Mouse (Mus musculus) cerebral cortex, adult 2 months (tissue): ENCODE results near the gene Spata13.

Source experiments
- WGBS: fragments of 180-500 bp; shearing (Covaris S2); methylation state at CpG from one replicate; pipeline ENCODE4 v1.1.7; 2018; 5-methylcytosine and 5-hydroxymethylcytosine counted together

The Spata13 gene

DNA sequence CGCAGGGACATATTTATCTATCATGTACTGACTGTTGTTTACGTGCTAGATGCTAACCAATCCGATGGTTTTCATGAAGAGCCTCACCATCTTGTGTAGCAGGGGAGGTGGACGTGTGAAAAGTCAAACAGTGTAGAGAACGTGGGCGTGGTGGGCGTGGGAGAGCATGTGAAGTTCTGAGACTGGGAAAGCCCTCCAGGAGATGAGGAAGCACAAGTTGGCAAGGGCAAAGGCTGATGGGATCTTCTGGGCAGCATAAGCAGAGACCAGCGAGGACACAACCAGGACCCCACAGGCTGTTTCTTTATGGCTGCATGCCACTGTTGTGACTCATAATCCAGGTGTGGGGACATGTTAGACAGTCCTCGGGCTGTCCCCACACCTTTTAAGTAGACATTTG is 5.4 kb downstream of the Spata13 start:
- WGBS = 81% methylated on average over 9 of the region's 9 CpGs

DNA sequence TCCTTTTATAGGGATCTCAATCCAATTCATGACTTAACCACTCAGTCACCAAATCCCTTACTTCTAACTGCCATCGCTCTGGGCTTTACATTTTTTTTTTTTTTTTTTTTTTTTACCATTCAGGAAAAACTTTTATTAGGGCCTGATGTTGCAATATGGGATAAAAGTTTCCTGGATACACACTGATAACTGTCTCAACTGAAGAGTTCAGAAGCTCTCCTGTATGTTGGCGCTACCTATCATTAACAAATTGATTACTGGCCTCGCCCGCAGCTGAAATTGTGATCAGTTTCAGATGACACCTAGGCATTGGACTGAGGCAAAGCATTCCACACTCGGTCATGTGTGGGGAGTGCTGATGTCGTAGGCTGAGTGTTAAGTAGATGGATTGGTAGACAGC is 7.3 kb downstream of the Spata13 start:
- WGBS = 82% methylated on average over 6 of the region's 6 CpGs

DNA sequence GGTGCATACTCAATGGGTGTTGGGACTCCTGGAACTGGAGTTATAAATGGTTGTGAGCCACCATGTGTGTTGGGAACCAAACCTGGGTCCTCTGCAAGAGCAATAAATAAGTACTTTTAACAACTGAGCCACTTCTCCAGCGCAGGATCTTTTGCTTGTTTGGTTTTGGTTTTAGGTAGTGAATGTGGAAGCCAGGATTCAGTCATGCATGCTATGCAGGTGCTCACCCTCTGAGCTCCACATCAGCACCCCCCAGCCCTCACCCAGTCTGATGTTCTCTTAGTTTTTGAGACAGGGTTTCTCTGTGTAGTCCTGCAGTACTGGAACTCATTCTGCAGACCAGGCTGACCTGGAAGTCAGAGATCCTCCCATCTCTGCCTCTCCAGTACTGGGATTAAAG is 8.3 kb downstream of the Spata13 start:
- WGBS = 88% methylated on average over 1 of the region's 1 CpGs

DNA sequence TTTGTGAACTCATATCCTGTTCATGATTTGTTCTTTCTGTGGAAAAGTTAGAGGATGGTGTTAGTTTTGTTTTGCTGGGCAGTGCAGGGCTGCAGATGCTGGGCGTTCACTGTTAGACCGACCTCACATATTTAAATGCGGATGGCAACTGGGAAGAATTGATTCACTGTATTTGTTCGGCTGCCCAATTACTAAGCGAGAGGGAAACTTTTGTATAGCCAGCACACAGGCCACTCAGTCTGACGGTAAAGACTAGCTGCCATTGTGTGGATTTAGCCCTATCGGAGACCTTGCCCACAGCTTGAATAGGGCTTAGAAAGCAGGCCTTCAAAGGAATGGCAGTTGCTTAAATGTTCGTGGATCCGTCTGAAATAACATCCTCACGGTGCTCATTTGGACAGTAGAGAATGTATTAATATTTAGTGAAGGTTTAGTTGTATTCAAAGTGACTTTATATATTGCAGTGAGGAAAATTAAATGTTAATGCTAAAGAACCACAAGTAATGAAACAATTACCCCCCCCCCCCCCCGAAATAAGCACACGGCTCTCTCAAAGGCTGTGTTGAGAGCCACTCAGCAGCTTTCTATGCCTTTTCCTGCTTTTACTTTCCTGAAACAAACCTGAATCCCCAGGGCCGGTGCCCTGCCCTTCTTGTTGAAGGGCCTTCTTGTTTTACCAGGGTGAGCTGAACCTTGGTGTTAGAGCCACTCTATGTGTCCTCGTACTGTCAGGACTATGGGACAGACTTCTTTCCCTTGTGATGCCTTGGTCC is 9.5 kb downstream of the Spata13 start:
- 69% methylated on average over 14 of the region's 14 CpGs for WGBS

DNA sequence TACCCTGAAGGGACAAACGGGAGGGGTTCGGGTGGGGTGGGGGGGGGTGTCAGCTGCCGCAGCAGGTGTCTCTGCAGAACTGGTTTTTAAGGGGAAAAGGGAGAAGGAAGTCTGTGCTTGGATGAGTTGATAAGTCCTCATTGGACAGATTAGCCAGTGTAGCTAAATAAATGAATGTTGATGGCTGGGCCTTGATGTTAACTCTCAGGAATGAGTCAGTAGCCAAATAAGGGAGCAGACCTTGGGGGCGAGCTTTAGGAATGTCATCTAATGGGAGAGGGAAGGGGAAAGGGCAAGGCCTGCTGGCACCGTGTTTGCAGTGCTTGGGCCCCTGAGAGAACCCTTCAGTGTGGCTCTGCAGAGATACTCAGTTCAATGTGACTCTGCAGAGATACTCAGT is 12.6 kb downstream of the Spata13 start:
- WGBS = 66% methylated on average over 5 of the region's 5 CpGs

DNA sequence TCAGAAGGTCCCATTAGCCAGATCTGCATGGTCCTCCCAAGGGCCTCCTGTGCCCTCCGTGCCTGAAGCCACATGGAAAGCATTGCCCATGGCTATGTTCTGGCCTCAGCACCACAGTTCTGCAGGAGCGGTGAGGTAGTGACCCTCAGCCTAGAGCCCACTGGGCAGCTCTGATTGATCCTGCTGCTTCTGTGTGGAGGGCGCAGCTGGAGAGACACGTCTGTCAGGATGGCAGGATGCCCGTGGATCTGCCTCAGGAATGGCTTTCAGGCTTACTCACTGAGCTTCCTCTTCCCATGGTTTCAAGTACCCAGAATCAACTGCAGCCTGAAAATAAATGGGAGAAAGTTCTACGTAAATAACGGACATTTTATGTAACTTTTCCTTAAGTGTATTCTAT is 14.1 kb downstream of the Spata13 start:
- 83% methylated on average over 7 of the region's 7 CpGs for WGBS

GRCm38 (mm10) chr14:60648956-60649355 is 15.2 kb downstream of the Spata13 start:
- WGBS = 89% methylated on average over 1 of the region's 1 CpGs

GRCm38 (mm10) chr14:60653184-60653583 is 19.4 kb downstream of the Spata13 start:
- 74% methylated on average over 4 of the region's 4 CpGs for WGBS

DNA sequence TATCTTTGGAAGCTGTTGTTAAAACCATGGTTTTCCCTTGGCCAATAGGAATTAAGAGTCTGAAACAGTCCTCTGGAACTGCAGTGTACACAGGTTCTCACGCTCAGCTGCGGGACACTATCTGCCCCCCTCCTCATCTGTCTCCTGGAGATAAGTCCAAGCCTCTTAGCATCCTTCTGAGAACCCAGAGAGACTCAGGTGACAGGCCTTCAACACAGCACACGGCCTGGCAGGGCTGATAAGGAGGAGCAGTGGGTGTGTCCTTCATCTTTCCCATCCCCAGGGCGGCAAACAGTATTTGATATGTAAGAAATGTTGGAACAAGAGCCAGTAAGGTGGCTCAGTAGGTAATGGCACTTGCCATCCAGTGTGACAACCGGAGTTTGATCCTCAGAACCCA is 20.2 kb downstream of the Spata13 start:
- WGBS = 97% methylated on average over 5 of the region's 5 CpGs

DNA sequence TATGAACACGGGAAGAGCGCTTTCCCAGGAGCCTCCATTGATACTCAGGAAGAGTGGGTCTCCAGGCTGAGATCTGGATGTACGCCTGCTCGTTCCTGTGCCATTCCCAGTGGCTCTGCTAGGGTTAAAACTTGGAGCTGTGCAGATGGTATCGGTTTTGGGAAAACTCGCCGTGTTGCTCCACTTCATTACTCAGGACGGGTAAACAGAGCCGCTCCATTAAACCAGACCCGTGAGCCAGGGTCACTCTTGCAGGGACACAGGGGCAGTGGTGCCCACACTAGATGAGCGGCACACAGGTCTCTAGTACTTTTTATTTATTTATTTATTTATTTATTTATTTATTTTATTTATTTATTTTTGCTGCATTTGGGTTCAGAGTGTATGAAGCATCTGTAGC is 20.9 kb downstream of the Spata13 start:
- WGBS = 86% methylated on average over 11 of the region's 11 CpGs

- WGBS = 47% methylated on average over 15 of the region's 15 CpGs
Measured at GRCm38 (mm10) chr14:60655941-60656700, 22.3 kb downstream of the Spata13 start.

DNA sequence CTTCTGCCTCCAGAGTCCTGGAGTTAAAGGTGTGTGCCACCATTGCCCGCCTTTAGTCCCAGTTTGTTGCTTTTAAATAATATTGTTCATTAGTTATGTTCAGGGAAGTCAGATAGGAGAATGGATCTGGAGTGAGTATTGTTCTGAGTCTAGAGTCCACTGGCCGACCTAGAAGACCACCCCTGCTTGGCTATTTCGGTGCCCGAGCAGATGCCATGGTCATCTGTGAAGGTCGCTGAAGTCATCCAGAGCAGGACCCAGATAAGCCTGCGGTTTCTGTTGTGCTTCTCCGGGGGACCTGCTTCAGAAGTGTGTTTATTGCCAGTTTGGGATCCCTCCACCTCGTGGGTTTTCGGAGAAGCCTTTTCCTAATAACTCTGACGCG is 22.9 kb downstream of the Spata13 start:
- WGBS = 94% methylated on average over 11 of the region's 11 CpGs

DNA sequence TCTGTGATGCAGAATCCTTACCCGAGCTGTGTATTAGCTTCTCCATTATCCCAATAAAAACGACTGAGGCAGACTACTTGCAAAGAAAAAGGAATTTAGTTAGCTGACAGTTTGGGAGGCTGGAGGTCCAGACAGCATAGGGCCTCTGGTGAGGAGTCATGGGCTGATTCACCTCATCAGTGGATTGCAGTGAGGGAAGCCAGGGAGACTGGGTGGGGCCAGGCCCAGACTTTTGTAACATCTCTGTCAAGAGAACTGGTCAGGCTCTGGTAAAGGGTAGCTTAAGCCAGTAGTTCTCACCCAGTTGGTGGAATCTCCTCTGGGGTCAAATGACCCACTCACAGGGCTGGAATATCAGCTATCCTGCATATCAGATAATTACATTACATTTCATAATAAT is 24.1 kb downstream of the Spata13 start:
- 74% methylated on average over 2 of the region's 2 CpGs for WGBS

- WGBS = 59% methylated on average over 8 of the region's 8 CpGs
Measured at GRCm38 (mm10) chr14:60659498-60659897, 25.7 kb downstream of the Spata13 start.

- WGBS = 93% methylated on average over 8 of the region's 8 CpGs
Measured at GRCm38 (mm10) chr14:60660591-60660990, 26.8 kb downstream of the Spata13 start.

DNA sequence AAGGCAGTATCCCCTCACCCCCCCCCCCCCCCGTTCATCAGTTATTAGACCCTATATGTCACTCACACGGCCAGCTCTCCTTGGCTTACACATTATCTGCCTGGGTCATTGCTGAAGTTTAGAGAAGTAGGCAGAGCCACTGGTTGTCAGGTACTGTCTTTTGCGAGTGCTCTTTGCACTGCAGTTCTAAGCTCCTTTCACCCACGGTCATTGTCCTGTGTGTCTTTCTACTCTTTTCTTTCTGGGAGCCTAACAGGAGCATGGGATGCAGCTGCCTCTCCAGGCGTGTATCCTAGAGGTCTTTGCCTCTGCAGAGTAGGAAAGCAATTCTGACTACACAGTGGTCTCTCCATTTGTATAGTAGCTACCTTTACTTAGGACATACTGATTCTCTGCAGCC is 27.5 kb downstream of the Spata13 start:
- WGBS = 97% methylated on average over 5 of the region's 5 CpGs

DNA sequence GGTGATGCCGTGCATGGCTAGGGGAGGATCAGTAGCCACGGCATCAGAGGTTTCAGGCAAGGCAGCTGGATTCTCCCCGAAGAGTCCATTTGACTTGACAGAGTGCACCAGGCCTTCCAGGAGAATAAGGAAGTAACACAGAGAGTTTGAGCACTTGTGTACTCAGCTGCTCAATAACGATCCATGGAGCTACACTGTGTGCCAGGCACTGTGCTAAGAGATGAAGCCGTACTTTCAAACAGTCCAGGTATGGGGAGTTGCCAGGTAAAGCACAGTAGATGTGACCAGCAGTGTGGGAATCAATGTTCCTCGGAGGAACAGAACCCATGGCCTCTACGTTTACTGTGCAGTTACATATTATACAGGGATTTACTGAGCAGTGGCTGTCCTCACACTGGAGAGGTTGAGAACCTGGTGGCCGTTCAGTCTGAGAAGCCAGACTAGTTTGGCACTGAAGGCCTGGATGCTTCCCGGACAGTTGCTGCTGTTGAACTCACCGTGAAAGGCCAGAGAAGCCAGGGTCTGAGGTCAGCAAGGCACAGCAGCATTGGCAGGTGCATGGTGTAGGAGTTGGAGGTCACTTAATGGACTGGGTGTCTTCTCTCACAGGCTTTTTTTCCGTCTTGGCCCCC is 29.6 kb downstream of the Spata13 start:
- 92% methylated on average over 11 of the region's 11 CpGs for WGBS

DNA sequence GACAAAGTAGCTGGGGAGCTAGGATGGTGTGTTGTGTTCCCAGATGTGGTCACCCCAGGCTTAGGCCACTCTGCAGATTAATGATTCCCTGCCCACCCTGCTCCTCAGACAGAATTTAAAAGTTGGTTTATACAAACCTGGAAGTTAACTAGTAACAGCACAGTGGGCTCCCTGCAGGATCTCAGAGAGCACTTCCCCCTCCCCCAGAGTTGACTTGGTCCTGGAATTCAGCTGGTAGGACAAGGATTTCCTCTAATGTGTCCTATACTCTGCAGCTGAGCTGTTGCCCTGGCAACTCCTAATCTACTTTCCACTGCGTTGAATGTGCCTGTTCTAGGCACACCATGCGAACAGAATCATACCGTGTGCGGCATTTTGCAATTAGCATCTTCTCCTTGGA is 30.8 kb downstream of the Spata13 start:
- WGBS = 55% methylated on average over 4 of the region's 4 CpGs

DNA sequence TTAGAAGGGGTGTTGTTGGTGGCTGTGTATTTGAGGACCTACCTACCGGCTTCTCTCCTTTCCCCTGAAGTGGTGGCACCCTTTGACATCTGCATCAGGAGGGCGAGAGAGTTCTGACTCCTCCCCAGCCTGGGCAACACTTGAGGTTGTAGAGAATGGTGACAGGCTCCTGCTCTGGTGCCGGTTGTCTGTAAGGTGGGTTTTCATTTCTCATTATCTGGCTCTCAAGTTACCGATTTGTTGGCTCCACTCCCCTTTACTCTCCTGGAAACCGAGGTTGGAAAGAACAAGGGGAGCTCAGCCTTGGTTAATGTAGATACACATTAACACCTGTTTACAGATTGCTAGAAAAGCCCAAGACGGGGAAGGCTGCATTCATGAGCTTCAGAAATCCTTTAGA is 31.5 kb downstream of the Spata13 start:
- WGBS = 87% methylated on average over 6 of the region's 6 CpGs

- 79% methylated on average over 7 of the region's 7 CpGs for WGBS
Measured at GRCm38 (mm10) chr14:60666252-60666651, 32.5 kb downstream of the Spata13 start.

DNA sequence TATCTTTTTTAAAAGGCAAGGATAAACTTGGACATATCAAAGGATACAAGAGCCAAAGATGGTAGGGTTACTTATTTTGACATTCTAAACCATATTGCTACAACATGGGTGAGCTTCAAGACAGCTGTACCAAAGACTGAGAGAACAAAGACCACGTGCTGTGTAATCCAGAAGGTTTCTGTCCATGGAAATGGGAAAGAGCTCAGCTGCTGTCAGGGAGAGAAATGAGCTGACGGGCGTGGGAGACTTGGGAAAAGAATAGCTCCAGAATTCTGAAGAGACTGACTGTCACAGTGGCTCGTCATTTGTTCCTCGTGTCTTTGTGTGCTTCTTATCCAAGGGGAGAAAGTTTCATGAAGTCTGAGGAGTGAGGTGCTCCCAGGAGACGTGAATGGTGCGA is 36.4 kb downstream of the Spata13 start:
- 68% methylated on average over 7 of the region's 7 CpGs for WGBS

DNA sequence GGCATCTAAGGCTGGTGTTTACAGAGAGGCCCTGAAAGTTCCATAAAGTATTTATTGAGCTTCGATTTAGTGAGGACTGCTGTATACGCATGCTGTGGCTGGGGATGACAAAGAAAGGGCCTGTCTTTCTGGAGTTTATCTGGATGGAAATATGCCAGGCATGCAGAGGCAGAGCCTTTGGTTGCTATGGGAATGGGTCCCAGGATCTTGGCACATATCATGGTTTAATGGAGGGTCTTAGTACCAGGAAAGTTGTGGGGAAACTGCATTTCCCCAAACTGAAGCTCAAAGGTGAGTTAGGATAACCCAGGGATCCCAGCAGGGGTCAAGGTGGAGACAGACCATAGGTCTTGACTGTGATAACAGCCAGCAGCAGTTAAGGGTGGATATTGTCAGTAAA is 37.7 kb downstream of the Spata13 start:
- WGBS = 76% methylated on average over 2 of the region's 2 CpGs

DNA sequence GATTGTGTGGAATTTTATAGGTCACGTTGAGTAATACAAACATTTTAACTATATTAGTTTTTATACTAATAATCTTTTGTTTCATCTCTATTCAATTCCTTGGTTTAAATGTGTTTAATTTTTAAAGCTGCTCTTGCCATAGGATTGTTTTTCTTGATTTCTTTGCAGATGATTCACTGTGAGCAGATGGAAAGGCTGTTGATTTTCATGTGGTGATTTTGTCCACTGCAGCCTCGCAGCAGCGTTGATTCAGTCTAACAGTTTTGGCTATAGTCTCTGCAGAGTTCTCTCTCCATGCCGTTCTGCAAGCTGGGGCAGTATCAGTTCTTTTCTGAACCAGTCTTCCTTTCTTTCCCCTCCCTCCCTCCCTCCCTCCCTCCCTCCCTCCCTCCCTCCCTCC is 41.9 kb downstream of the Spata13 start:
- WGBS = 63% methylated on average over 4 of the region's 4 CpGs
